Mouse (Mus musculus): ENCODE measurements at regions not wholly inside any gene's neighbourhood (a gene's known extent, or its start where the extent isn't known, plus 50 kb on each side); places are given as distances from the start of the nearest gene placed in this dataset.

DNA sequence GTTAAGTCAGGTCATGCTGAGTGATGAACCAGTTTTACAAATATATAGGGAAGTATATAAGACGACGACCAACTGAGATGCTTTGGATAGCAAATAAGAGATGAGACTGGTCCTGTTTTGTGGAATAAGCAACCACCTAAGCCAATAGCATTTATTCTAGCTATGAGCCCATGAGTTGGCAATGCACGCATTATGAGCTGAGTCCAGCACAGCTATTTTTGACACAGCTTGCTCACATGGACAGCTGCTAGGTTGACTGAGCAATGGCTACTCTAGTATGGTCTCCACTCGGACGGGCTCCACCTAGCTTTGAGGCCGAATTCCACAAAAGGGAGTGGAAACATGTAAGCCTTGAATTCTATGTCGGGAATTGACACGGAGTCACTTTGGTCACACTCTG lies 146.1 kb upstream of the Dyrk2 start:
- DNase-seq = no peak

DNA sequence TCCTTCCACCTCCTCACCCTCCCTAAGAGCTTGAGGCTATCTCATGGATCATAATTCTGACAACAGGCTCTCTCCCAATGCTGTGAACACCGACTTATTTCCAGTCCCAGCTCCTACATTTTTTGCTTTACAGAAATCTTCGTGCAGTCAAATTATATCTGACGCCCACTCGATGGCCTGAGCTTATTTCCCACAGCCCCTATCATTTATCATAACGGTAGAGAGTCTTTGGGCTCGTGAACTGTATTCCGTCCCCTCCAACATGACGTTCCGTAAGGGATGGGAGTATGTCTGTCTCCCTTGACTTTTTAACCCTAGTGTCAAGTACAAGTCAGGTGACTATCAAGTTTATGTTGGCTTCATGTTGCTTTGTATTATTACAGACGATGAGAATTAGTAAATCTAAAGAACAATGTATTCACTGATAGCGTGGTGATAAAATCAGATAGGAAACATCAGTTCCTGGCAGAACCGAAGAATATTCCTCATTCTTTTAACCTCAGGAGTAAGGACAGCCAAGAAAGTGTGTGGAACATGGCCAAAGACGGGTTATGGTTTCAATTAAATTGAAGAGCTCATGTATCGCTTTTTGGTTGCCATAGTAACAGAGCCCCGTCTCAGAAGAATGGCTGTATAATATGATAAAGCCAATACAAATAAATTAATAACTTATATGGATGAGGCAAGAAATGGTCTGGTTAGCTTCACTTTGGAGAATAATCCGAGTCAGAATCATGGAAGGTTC lies 145.5 kb upstream of the Dyrk2 start:
- DNase-seq = no peak

- no peak for DNase-seq
These were observed 144.7 kb upstream of the Dyrk2 start for GRCm38 (mm10) chr10:119014731-119015130.

DNA sequence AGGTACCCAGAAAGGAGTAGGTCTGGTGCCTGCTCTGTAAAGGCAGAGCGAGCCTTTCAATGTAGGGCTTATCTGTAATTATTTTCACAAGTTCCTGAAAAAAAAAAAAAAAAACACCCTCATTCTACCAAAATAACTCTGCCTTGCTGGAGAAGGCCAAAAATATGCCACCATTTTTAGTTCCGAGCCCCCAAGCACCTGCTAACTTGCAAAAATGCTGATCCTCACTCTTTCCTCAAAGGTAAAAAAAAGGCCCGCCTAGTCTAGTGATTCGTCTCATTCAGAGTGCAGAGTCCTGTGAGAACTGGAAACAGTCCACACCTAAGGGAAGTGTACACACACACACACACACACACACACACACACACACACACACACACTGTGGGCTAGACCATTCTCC lies 143.7 kb upstream of the Dyrk2 start:
- no peak for DNase-seq

DNA sequence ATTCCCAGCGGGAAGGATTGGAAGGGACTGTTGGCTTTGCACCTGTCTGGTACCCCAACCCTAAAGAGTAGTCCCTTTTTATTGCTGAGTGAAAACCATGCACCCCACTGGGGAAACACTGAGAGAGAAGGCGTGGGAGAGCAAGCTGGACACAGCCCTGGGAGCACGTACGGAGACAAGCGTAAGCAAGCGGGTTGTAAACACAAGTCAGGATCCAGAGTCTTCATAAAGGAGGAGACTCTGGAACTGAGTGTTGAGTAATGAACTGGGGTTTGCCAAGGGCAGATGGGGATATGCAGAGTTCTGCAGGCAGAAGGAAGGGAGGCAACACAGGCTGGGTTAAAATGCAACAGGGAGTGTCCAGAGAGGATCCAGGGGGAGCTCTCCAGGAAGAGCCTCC lies 141.5 kb upstream of the Dyrk2 start:
- no peak for DNase-seq

GRCm38 (mm10) chr10:119010884-119011283 lies 140.9 kb upstream of the Dyrk2 start:
- no peak for DNase-seq

- DNase-seq = no peak
These were observed 137.0 kb upstream of the Dyrk2 start for GRCm38 (mm10) chr10:119006866-119007575.

DNA sequence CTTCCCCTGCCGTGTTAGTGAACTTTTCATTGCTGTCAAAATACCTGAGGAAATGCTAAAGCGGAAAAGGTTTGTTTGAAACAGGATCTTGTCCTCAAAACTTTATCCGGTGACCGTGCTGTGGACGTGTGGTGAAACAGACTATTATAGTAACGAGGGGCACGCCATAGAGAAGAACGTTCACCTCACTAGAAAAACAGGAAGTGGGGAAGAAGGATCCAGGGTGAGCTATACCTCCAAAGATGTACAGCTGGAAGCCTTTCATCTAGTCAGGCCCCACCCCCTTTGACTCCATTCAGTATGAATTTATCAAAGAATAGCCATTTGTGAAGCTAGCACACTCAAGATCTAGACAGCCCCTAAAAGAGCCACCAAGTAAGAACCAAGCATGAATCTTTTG lies 135.5 kb upstream of the Dyrk2 start:
- DNase-seq = no peak

- no peak for DNase-seq
These were observed 134.4 kb upstream of the Dyrk2 start for GRCm38 (mm10) chr10:119004426-119004825.

- no peak for DNase-seq
These were observed 133.8 kb upstream of the Dyrk2 start for GRCm38 (mm10) chr10:119003839-119004238.

- no peak for DNase-seq
These were observed 133.0 kb upstream of the Dyrk2 start for GRCm38 (mm10) chr10:119003042-119003441.

GRCm38 (mm10) chr10:119001895-119002294 lies 131.9 kb upstream of the Dyrk2 start:
- DNase-seq = no peak

DNA sequence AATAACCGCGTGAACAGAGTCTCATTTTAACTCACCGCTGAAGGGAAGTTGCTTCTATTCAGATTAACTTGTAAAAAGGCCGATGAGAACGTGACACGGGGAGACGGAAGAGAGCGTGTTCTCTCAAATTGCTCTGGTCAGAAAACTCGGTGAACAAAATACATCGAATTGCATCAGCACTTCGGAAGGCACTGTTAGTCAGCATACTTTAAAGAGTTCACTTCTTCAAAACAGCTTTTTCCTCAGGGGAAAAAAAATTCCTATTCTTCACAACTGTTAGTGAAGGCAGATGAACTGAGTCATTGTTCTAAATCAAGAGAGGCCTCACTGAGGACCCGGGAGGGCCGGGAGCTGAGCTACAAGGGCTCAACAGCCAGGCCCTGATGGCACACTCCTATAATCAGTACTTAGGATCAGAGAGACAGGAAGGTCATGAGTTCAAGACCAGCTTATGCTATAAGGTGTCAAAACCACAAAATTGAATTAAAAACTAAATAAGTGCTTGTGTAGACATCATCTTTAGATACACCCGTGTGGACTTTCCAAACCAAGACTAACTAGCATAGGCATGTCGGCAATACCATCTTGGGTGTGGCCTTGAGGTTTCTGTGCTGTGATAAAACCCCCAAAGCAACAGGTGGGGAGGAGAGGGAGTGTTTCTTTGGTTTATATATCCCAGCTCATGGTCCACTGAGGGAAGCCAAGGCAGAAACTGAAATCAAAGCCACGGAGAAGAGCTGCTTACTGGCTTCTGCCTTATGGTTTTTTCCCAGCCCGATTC lies 131.2 kb upstream of the Dyrk2 start:
- no peak for DNase-seq

DNA sequence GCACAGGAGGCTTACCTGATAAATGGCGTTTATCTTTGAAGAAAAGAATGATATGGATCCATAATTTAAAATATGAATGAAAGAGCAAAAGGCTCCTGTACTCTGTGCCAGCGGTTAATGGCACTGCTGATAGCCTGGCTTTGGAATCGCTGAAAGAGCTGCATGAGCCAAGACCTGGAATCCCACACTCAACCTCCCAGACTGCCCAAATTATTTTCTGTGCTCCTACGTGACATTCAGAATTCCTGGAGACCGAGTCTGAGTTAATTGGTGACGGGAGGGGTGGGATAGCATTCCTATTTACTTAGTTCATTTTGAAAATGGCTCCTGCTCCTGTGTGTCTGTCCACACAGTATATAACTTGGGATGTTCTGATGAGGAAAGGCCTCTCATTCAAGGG lies 129.0 kb upstream of the Dyrk2 start:
- DNase-seq = no peak

DNA sequence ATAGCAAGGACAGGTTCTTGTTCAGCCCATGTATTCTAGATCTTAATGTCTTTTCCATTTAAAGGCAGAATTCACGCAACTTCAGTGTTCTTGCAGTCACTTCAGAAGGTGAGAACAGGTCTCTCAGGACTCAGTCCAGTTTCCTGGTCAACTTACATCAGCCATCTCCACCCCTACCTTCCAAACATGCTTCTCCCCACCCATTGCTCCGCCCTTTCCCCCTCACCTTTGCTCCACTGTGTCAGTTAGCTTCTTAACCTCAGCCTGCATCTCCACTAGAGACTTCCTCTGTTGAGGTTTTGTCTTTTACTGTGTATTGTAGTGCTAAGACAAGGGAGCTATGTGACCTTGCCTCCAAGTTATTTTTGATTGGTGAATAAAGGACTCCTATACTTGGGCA lies 127.0 kb upstream of the Dyrk2 start:
- DNase-seq = no peak

GRCm38 (mm10) chr10:118993819-118994574 lies 124.0 kb upstream of the Dyrk2 start:
- no peak for DNase-seq

DNA sequence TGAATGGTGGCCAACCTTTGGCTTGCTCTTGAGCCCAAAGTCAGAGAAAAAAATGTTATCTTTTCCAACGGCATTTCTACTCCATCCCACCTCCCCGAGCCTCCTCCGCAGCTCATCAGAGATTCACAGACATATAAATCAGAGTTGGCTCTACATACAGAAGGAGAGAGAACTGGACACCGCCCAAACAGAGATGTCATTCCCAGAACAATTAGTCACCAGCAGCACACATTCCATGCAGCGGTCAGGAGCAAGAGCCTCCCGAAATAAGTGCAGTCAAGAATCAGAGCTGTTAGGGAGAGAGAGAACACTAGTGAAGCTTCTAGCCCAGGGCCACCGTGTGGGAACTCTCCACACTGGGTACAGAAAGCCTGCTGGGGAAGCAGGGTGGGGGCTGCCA lies 121.2 kb upstream of the Dyrk2 start:
- peak; percentile 34 for DNase-seq

DNA sequence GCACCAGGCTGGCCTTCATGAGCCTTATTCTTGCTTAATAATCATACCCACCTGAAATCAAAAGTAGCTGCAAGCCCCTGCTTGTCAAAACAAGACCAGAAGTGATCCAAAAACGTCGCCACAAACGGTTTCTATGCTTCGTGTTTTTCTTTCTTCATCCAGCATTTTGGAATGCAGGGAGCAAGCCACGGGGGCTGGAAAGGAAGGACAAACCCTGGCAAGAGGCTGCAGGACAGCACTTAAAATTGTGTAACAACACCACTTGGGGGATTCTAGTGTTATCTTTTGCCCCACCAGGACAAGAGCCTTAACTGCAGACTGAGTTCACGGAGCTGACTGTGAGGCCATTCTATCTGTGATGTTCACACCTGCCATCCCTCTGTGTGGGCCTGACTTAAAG lies 120.5 kb upstream of the Dyrk2 start:
- DNase-seq = no peak

DNA sequence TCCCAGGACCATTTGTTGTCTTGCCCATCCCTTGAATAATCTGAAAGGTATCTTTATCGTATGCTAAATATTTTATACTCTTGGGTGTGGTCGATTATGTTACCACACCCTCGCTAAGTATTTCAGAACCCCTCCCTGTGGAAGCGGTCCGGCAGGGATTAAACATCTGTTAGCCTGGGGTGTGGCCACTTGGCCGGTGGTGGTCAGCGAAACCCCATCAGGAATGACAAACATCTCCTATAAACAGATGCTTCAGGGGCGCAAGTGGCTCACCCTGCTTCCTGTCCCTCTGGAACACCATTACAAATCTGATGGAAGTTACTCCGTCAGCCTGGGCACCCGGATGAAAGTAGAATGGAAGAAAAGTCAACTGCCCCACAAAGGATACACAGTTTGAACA lies 119.8 kb upstream of the Dyrk2 start:
- no peak for DNase-seq

DNA sequence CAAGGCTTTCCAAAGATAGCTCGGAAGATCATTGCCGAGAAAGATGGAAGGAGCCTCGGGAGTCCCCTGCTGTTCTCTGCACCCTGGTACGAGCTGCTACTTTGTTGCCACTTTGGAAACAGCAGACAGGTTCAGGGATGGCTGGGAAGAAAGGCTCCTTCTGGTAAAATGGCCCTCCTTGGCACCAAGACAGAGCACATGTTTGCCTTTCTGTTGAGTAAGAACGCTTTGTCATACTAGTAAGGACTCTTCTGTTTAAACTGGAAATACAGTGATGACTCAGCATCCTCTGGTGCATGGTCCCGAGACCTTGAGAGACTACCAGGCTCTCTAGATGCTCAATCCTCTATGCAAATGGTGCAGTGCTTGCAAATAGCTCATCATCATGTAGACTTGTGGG lies 118.2 kb upstream of the Dyrk2 start:
- DNase-seq = no peak

GRCm38 (mm10) chr10:118984580-118984979 lies 114.6 kb upstream of the Dyrk2 start:
- DNase-seq = no peak

DNA sequence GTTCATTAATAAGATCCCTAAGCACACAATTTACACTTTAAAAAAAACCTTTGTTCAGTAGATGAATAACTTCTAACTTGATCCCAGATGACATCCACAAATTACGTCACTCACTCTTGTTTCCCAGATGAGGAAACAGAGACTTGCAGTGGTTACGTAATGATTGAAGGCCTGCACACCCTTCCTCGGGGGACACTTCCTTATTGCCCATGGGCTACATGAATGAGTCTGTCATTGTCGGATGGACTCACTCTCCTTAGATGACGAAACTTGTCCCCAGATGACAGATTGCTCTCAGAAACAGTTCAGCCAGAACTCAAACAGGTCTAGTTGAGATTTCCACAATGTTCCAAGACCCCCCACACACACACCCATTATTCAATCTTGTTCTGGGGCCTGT lies 111.4 kb upstream of the Dyrk2 start:
- no peak for DNase-seq

- DNase-seq = no peak
These were observed 109.3 kb upstream of the Dyrk2 start for GRCm38 (mm10) chr10:118979339-118979738.
